Mouse (Mus musculus) cerebellum, adult 2 months (tissue): ENCODE data around the gene Phf21a.

Source experiments
- CTCF ChIP-seq: fragments of 200-500 bp; IDR thresholded peaks from 2 replicates; pipeline ENCODE4 v1.5.1; 2011; ENCODE audit warnings: low read depth, mild to moderate bottlenecking, control low read depth, low read length, moderate library complexity, borderline replicate concordance; ENCODE audit not compliant: insufficient read depth
- POLR2A ChIP-seq: fragments of 200-500 bp; IDR thresholded peaks from 2 replicates; pipeline ENCODE4 v1.6.1; 2011; ENCODE audit warnings: low read length, control low read depth, borderline replicate concordance; ENCODE audit not compliant: insufficient read depth

GRCm38 (mm10) chr2:92273802-92274183 lies 180.9 kb downstream of the Phf21a start:
- TF ChIP-seq POLR2A (no peak), CTCF (no peak)
